Mouse (Mus musculus): Measurements from ENCODE around the gene Rai14. TPM values are rescaled to one million over a fixed set of nuclear protein-coding genes. Genes with fewer than 3 reads are reported as not detected.

Gene Rai14
- 14.0 and 14.5 TPM in 2 replicates for polyA plus RNA-seq (2015; fragmentation: Nextera tagmentation; extraction: Ambion mirVana)

DNA sequence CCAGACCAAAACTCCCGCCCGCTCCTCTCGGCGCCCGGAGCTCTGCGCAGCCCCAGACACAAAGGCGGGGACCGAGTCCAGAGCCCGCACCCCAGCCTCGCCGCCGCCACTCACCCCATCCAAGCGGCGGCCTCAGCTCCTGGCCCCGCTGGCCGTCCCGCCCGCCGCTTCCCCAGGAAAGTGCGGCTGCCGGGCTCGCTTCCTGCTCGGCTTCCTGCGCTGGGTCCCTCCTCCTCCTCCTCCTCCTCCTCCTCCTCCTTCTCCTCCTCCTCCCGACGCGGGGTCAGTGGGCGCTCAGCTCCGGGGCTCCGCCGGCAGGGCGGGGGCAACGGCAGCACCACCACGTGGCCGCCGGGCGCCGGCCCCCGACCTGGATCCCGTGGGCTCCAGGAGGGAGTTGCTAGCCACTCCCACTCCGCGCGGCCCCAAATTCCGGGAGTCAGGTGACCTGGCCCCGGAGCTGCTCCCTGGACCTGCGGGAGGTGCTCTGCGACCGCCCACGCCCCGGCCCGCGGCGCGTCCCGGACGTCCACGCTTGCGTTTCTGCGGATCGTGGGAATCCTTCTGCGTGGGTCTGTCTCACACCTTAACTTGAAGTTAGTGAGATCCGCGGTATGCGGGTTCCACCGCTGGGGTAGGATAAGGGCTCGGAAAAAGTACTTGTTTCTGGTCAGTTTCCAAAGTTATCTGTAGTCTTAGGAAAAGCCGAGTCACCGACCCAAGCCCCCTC lies at the start of gene Rai14:
TSS of gene Rai14 (minus strand) at position 216 of the 730 bp plus-strand sequence.
- under 1% methylated on average over 64 of the region's 68 CpGs for WGBS
- peaks cover 31% of the 10 kb centered on the region for H3K4me1 ChIP-seq
- ATAC-seq (replicated peaks): peak; percentile 72

DNA sequence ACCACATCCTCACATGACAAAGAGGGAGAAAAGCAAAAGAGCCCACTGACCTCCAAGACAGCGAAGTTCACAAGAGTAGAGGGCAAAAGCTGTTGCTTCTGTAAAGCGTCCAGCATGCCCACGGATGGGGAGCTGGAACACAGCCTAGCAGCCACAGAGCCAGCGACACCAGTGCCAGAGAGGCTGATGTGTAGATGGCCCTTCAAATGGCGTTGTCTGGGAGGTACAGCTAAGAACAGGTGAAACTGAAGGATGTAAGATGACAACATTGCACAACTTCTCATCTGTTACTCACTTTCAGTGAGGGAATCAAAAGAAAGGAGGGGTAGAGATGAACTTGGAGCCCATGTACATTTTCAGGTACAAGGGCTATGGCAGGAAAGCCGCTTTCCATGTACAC lies 47.0 kb upstream of the Rai14 start:
- no peak overlapping the region for H3K4me3 ChIP-seq
- H3K4me1 ChIP-seq: no peaks in the 10 kb centered on the region
- H3K36me3 ChIP-seq (replicated peaks): no peaks in the 10 kb centered on the region
- H3K27me3 ChIP-seq (replicated peaks): no peaks in the 10 kb centered on the region
- no peak overlapping the region for H3K9ac ChIP-seq
- ATAC-seq (replicated peaks): no peak
- no peak overlapping the region for H3K4me2 ChIP-seq
- no peaks in the 10 kb centered on the region for H3K9me3 ChIP-seq
- H3K27ac ChIP-seq: no peak overlapping the region
- 88% methylated on average over 6 of the region's 6 CpGs for WGBS

More for the DNA sequence above, at the start of gene Rai14:
- H3K9ac ChIP-seq: peak within 1 kb of the TSS; percentile 71
- H3K4me2 ChIP-seq: peak within 1 kb of the TSS; percentile 99
- no peaks in the 10 kb centered on the region for H3K36me3 ChIP-seq (replicated peaks)
- H3K4me3 ChIP-seq: peak within 1 kb of the TSS; percentile 88
- no peaks in the 10 kb centered on the region for H3K9me3 ChIP-seq
- no peaks in the 10 kb centered on the region for H3K27me3 ChIP-seq (replicated peaks)
- H3K27ac ChIP-seq: peak within 1 kb of the TSS; percentile 57

DNA sequence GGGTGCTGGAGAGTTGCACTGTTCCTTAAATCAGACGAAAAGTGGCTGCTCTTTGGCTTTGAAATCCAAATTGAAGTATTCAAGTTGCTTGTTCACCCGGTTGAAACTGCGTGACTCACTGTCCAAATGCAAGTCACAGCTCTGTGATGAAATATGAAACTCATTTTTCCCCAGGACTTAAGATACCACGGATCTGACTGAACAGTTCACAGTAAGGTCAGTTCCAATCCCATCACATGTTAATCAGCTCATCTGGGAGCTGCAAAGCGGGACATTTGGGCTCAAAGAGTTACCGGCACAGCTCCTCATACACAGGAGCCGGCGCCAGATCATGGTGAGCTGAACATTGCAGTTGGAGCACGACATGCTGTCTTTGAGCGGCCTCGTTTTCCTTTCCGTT lies 45.6 kb upstream of the Rai14 start:
- no peak for ATAC-seq (replicated peaks)
- no peak overlapping the region for H3K4me2 ChIP-seq
- H3K9me3 ChIP-seq: no peaks in the 10 kb centered on the region
- H3K4me3 ChIP-seq: no peak overlapping the region
- H3K27ac ChIP-seq: no peak overlapping the region
- H3K9ac ChIP-seq: no peak overlapping the region
- H3K27me3 ChIP-seq (replicated peaks): no peaks in the 10 kb centered on the region
- H3K36me3 ChIP-seq (replicated peaks): no peaks in the 10 kb centered on the region
- H3K4me1 ChIP-seq: no peaks in the 10 kb centered on the region
- 87% methylated on average over 12 of the region's 12 CpGs for WGBS

DNA sequence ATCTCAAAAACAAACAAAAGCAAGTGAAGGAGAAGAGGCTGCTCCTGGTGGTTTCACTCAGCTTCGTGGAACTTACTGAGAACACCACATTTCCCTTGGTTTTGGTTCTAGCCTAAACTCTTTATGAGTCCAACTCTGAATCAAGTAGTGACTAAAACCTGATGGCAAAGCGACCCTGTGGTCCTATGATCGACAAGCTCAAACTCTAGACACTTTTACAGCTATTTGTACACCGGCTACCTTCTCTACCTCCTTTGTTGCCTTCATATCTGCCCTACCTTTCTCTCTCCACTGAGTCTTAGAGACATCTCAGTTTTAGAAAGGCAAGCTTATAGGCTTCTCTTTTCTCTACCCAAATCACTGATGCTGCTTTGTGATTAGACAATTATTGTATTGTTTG lies 45.0 kb upstream of the Rai14 start:
- H3K9ac ChIP-seq: no peak overlapping the region
- H3K27ac ChIP-seq: no peak overlapping the region
- no peaks in the 10 kb centered on the region for H3K36me3 ChIP-seq (replicated peaks)
- WGBS: 92% methylated on average over 4 of the region's 4 CpGs
- no peaks in the 10 kb centered on the region for H3K9me3 ChIP-seq
- H3K4me1 ChIP-seq: no peaks in the 10 kb centered on the region
- no peak overlapping the region for H3K4me3 ChIP-seq
- no peak overlapping the region for H3K4me2 ChIP-seq
- H3K27me3 ChIP-seq (replicated peaks): no peaks in the 10 kb centered on the region
- ATAC-seq (replicated peaks): no peak

DNA sequence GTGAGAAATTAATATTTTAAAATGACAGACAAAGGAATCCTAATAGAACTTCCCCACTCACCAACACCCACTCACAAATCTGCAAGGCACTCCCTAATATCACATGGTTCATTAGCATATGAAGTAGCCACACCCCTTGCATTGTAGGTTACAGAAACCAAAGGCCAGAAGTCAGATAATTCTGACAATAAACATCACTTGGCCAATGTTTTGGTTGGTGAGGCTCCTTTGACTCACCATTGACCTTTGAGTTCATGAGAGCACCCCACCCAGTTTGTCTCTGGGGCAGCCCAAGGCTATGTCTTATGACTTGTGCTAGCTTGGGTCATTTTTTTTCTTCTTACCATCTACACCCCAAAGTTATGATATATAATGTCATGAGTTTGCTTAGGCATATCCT lies 44.4 kb upstream of the Rai14 start:
- no peak for ATAC-seq (replicated peaks)
- no peak overlapping the region for H3K4me2 ChIP-seq
- no peak overlapping the region for H3K9ac ChIP-seq
- no peaks in the 10 kb centered on the region for H3K27me3 ChIP-seq (replicated peaks)
- H3K9me3 ChIP-seq: no peaks in the 10 kb centered on the region
- no peaks in the 10 kb centered on the region for H3K4me1 ChIP-seq
- no peaks in the 10 kb centered on the region for H3K36me3 ChIP-seq (replicated peaks)
- no peak overlapping the region for H3K4me3 ChIP-seq
- no peak overlapping the region for H3K27ac ChIP-seq

DNA sequence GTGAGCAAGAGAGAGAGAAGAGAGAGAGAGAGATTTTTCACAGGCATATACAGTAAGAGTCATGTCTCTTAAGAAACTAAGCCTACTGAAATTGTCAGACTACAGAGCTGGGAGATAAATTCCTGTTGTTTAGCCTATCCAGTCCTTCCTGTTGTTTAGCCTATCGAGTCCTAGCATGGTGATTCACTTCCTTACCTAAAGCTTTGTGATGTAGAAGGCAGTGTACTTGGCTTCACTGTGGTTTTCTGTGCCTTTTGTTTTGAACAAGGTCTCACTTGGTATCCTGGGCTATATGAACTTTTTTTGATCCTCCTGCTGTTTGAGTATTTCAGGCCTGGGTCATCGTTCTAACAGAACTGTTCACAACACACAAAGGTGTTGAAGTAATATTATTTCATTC lies 36.7 kb upstream of the Rai14 start:
- Histone ChIP-seq H3K9ac (no peak overlapping the region), H3K36me3 (replicated peaks) (no peaks in the 10 kb centered on the region), H3K4me2 (no peak overlapping the region), H3K4me1 (peaks cover 12% of the 10 kb centered on the region), H3K4me3 (no peak overlapping the region), H3K27me3 (replicated peaks) (no peaks in the 10 kb centered on the region), H3K27ac (no peak overlapping the region), H3K9me3 (no peaks in the 10 kb centered on the region)
- WGBS: 86% methylated on average over 2 of the region's 2 CpGs
- ATAC-seq (replicated peaks): no peak

DNA sequence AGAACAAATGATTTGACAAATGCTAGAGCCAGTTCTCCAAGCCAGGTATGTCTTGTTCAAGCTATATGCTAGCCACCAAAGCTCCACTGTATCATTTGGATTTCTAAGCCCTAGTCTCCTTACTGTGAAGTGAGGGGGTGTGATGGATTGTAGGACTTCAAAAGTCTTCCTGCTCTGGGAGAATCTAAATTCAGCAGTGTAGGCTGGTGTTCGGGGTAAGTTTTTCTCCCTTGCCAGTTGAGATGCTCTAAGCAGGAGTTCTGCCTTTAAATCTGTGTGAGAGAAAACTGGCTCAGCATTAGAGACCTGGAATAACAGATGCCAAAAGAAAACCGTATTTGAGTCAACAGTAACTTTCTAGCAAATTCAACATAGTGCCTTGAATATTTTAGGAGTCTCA lies 35.9 kb upstream of the Rai14 start:
- no peak for ATAC-seq (replicated peaks)

DNA sequence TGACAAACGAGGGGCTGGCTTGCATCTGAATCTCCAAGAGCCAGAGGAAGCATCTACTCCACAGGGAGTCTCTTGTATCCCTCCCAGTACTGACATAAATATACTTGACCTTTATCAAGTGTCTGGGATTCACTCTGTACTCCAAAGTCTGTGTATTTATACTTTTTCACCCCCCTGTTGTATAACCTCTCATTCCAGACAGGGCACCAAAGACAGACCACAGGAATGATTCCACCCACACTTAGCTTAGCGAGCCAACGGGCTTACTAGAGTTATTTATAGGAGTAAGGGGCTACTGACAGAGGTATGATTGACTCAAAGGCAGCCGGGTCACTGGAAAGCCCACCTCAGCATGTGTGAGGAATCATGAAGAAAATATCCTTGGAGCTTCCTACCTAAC lies 35.3 kb upstream of the Rai14 start:
- Histone ChIP-seq H3K9ac (no peak overlapping the region), H3K9me3 (no peaks in the 10 kb centered on the region), H3K4me3 (no peak overlapping the region), H3K27ac (no peak overlapping the region), H3K36me3 (replicated peaks) (no peaks in the 10 kb centered on the region), H3K4me2 (no peak overlapping the region), H3K4me1 (peaks cover 13% of the 10 kb centered on the region), H3K27me3 (replicated peaks) (no peaks in the 10 kb centered on the region)
- WGBS: 64% methylated on average over 4 of the region's 4 CpGs
- ATAC-seq (replicated peaks): no peak

More for the DNA sequence above, 35.9 kb upstream of the Rai14 start:
- H3K4me3 ChIP-seq: no peak overlapping the region
- WGBS: 93% methylated on average over 2 of the region's 2 CpGs
- no peaks in the 10 kb centered on the region for H3K9me3 ChIP-seq
- no peaks in the 10 kb centered on the region for H3K27me3 ChIP-seq (replicated peaks)
- H3K4me2 ChIP-seq: no peak overlapping the region
- peaks cover 13% of the 10 kb centered on the region for H3K4me1 ChIP-seq
- no peaks in the 10 kb centered on the region for H3K36me3 ChIP-seq (replicated peaks)
- no peak overlapping the region for H3K9ac ChIP-seq
- no peak overlapping the region for H3K27ac ChIP-seq

DNA sequence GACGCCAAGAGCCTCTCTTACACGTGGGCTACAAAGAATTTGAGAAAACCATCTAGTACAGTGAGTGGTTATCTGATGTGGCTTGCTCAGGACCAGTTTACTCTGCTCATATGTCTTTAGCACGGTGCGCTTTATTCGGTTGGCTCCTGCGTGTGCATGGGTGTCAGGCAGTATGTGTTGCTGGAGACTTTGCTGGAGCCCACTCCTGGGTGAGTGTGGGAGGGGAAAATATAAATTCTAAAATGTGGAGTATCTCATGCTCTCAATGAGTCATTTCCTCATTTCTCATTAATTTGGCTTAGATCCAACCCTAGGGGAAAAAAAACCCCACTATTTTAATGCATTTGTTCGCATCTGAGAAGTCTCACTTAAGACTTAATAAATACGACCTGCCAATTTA lies 33.2 kb upstream of the Rai14 start:
- H3K27ac ChIP-seq: peak overlapping the region; percentile 67; the same call in 1 of the 2 replicates

DNA sequence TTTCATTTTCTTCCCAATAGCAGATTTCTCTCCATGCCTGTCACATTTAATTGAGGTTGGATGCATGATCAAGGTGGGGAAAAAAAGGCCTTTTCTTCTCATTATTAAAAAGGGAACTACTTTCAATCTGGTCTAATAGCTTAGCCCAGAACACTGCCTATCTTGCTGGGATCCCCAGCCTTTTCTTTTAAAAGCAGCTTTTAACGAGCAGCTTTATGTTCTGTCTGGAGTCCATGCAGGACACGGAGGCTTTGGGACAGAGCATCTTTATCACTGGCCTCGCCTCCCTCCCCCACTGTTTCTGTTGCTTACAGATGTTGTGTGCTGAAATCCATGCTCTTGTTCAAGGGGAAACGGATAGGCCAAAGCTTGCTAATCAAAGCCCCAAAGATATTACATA lies 32.8 kb upstream of the Rai14 start:
- Histone ChIP-seq H3K9me3 (no peaks in the 10 kb centered on the region), H3K4me2 (peak overlapping the region; percentile 15; the same call in 1 of the 2 replicates), H3K4me1 (peaks cover 13% of the 10 kb centered on the region), H3K4me3 (no peak overlapping the region), H3K27ac (peak overlapping the region; percentile 67), H3K27me3 (replicated peaks) (no peaks in the 10 kb centered on the region), H3K9ac (no peak overlapping the region), H3K36me3 (replicated peaks) (no peaks in the 10 kb centered on the region)
- peak; percentile 85 for ATAC-seq (replicated peaks)
- 10% methylated on average over 4 of the region's 4 CpGs for WGBS

More for the DNA sequence above, 33.2 kb upstream of the Rai14 start:
- Histone ChIP-seq H3K9me3 (no peaks in the 10 kb centered on the region), H3K4me3 (no peak overlapping the region), H3K4me1 (peaks cover 13% of the 10 kb centered on the region), H3K9ac (no peak overlapping the region), H3K27me3 (replicated peaks) (no peaks in the 10 kb centered on the region), H3K36me3 (replicated peaks) (no peaks in the 10 kb centered on the region), H3K4me2 (peak overlapping the region; percentile 15; the same call in 1 of the 2 replicates)
- ATAC-seq (replicated peaks): peak; percentile 73
- WGBS: 39% methylated on average over 8 of the region's 8 CpGs

DNA sequence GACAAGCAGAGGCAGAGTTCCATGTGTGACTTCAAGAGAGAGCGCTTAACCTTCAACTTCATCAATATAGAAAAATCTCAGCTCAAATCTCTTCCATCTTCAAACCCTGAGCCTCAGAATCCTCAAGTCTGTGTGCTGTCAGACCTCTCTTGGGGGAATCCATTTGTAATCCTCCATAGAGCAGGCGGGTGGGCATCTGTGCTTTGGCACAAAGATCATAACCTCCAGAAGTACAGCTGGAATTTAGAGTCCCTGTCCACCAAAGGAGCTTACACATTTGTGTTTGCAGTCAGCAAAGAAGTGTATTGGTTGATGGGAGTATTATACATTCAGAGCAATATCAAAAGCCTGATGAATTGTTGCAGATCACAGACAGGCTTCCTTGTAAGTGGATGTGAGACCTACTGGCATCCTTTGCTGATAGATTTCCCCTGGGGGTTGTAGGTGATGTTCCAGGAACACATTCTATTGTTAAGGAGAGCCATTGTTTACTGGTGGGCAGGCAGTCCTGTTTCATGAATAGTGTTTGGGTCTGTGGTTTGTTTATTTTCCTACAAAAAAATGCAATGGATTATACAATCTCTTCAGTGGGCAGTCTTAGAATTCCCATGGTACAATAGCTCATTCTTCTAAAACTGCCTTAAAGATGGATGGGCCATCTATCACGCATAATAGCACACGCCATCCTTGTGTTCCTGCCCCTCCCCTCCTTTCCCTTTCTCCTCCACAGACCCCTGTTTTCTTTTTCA lies 32.1 kb upstream of the Rai14 start:
- WGBS: 29% methylated on average over 4 of the region's 4 CpGs
- Histone ChIP-seq H3K27ac (peak overlapping the region; percentile 73), H3K4me2 (no peak overlapping the region), H3K9ac (no peak overlapping the region), H3K4me3 (no peak overlapping the region), H3K27me3 (replicated peaks) (no peaks in the 10 kb centered on the region), H3K9me3 (no peaks in the 10 kb centered on the region), H3K4me1 (peaks cover 13% of the 10 kb centered on the region), H3K36me3 (replicated peaks) (no peaks in the 10 kb centered on the region)
- ATAC-seq (replicated peaks): peak; percentile 86

DNA sequence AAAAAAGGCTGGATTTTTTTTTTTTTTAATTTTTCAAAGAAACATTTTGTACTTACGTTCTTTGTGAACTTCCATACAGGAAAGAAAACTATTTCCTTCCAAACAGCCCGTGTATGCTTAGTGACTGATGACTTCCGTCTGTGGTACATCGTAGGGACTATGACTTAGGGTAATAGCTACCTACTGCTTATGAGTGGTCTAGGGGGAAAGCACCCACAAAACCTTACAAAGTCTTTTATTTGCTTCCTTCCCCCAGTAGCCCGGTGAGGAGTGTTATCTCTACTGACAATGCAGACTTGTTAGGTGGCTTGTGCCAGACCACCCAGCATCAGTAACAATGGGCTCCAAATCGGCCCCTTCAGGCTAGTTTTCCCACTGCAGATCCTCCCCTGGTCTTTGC lies 28.0 kb upstream of the Rai14 start:
- no peak for ATAC-seq (replicated peaks)

More for the DNA sequence above, 28.0 kb upstream of the Rai14 start:
- Histone ChIP-seq H3K36me3 (replicated peaks) (no peaks in the 10 kb centered on the region), H3K4me2 (no peak overlapping the region), H3K9me3 (no peaks in the 10 kb centered on the region), H3K4me1 (peaks cover 10% of the 10 kb centered on the region), H3K27ac (no peak overlapping the region), H3K9ac (no peak overlapping the region), H3K4me3 (no peak overlapping the region), H3K27me3 (replicated peaks) (no peaks in the 10 kb centered on the region)
- WGBS: 73% methylated on average over 6 of the region's 6 CpGs

Measured in midbrain, embryonic 15.5 days (tissue).